Mouse (Mus musculus) cerebellum, adult 9-10 months (tissue): ENCODE measurements around the gene D130043K22Rik.
A peak's percentile ranks its signal among the peaks of the same experiment; 100 is the strongest.
"Not testable (repeated sequence)": the region's sequence is repeated elsewhere in the genome, so short reads cannot be mapped to it uniquely, and the experiment has no call there.

Experiments
- DNase-seq: peaks from one replicate; pipeline ENCODE4 v3.0.0; 2022

D130043K22Rik gene

DNA sequence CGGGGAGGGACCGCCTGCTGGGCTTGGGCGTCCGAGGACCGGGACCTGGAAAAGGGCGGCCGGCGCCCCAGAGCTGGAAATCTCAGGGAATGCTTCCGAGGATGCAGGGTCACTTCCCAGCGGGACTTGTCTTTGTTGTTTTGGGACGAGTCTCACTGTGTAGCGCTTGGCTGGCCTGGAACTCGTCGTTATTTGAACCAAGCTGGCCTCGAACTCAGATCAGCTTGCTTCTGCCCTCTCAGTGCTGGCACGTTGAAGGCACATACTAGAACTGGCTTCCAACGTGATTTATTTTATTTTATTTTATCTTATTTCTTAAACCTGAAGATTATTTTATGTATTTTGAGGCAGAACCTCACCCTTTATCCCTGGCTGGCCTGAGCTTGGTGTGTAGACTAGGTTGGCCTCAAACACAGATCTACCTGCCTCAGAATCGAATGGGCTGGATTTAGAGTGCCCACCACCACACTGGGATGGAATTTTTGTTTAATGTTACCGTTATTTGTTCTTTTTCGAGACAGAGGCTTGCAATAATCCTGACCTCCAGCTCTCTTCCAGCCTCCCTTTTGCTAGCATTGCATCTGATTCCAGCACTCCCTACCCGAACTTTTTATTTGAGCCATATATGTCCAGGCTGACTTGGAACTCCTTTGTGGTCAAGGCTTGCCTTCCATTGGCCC lies 12.7 kb upstream of the D130043K22Rik start:
- DNase-seq: no peak

DNA sequence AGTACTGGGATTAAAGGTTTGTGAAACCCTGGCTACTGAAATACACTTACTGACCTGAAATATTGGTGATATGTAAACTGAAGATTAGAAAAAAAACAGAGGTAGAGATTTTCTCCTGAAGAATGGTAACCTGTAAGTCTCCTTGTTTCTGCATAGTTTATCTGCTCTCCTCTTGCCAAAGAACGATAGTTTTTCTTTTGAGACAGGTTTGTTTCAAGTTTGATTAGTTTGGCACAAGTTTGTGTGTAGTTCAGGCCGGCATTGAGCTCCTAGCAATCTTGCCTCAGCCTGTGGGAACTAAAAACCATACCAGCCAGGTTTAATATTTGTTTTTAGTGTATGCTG lies 12.2 kb upstream of the D130043K22Rik start:
- DNase-seq: no peak

- DNase-seq: not testable (repeated sequence)
Observed at GRCm38 (mm10) chr13:24837765-24838164, 7.2 kb upstream of the D130043K22Rik start.

DNA sequence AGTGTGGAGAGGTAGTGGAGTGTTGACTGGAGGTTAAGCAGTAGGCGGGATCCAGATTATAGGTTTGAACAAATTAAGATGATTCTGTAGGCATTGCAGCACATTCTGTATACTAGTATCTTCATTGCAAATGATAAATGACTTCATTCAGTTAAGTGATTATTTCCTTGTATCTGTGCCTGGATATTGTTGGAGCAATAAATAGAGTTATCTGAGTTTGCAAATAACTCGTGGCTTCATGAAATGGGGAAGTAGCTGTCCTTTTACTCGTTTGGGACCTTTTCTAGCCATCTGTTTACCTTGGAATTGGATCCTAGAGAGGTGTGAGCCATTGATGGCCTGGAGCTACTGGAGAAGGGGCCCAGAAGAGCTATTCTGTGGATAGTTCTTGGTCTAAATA lies 5.1 kb upstream of the D130043K22Rik start:
- no peak for DNase-seq

DNA sequence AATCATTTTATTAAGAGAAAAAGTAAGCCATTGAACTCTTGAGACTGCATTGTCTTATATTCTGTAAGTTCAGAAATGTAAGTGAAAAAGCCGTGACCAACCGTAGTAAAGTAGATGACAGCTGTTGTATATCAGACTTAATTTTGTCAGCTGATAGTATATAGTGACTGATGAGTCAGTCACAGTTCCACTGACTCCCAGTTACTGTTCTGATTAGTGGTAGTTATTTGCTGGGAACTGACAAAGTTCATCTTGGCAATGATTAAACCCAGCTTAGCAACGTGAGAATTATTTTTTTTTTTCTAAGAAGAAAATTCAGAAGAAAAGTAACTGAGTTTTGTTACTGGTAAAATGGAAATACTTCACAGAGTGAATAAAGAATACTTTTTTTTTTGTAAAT lies 3.2 kb upstream of the D130043K22Rik start:
- no peak for DNase-seq

DNA sequence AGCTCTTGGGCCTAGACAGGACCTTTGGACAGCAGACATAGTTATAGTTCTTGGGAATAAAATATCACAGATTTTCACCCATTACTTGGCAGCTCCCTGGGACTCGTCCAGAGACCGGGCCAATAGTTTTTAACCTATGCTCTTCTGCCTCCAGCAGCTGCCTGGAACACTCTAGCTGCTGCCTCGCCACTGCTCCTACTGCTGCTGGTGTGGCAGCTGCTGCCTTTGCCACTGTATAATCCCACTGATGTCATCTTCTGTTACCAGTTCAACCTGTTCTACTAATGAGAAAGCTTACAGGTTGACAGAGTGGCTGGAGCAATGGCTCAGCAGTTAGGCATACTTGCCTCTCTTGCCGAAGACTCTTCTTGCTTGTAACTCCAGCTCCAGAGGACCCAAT lies 4.4 kb downstream of the D130043K22Rik start:
- DNase-seq: no peak

- no peak for DNase-seq
Observed at GRCm38 (mm10) chr13:24851989-24852388, 7.1 kb downstream of the D130043K22Rik start.

- DNase-seq: no peak
Observed at GRCm38 (mm10) chr13:24852570-24852969, 7.6 kb downstream of the D130043K22Rik start.

GRCm38 (mm10) chr13:24859115-24859514 lies 14.2 kb downstream of the D130043K22Rik start:
- DNase-seq: no peak

GRCm38 (mm10) chr13:24861084-24861483 lies 16.1 kb downstream of the D130043K22Rik start:
- no peak for DNase-seq

- DNase-seq: no peak
Observed at GRCm38 (mm10) chr13:24862021-24862420, 17.1 kb downstream of the D130043K22Rik start.

GRCm38 (mm10) chr13:24862520-24862919 lies 17.6 kb downstream of the D130043K22Rik start:
- peak; percentile 67 for DNase-seq

- no peak for DNase-seq
Observed at GRCm38 (mm10) chr13:24866430-24867402, 21.8 kb downstream of the D130043K22Rik start.

- DNase-seq: no peak
Observed at GRCm38 (mm10) chr13:24867789-24868188, 22.9 kb downstream of the D130043K22Rik start.

- DNase-seq: no peak
Observed at GRCm38 (mm10) chr13:24868233-24868632, 23.3 kb downstream of the D130043K22Rik start.

DNA sequence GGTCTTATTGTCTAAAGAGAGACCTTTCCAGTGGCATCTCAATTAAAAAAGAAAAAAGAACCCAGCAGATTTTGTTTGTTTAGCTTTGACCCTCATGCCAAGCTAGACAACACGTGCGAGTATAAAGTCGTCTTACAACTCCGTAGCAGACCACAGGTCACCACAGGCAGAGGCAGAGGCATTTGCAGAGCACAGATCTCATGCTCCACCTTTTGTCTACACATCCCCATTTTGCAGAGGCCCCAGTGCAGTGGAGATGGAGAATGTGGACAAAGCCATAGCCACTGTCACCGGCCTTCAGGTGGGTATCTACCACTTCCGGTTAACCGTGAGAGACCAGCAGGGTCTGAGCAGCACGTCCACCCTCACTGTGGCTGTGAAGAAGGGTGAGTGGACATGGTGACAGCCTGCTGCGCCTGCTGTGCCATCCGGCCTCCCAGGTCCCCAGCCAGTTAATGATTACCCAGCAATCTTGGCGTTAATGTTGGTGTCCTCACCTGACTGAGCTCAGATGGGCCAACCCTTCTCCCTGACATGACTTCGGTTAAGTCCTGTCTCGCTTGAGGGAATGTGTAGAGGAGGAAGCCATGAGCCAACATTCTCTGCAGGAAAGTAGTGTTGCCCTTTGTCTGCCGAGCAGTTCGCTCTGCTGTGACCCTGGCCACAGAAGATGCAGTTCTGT lies 34.6 kb downstream of the D130043K22Rik start:
- no peak for DNase-seq

GRCm38 (mm10) chr13:24880208-24880607 lies 35.3 kb downstream of the D130043K22Rik start:
- DNase-seq: no peak

DNA sequence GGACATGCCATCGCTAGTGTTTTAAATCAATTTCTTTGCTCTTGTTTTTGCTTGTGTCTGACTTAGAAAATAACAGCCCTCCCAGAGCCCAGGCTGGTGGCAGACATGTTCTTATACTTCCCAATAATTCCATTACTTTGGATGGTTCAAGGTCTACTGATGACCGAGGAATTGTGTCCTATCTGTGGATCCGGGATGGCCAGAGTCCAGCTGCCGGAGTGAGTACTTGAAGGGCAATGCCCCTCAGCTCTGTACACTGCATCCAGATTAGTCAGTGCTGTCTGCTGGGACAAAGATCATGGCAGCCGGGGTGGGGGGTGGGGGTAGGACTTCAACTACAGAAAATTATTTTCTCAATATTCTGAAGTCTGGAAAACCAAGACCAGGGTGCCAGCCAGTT lies 35.8 kb downstream of the D130043K22Rik start:
- DNase-seq: no peak

- no peak for DNase-seq
Observed at GRCm38 (mm10) chr13:24882411-24882810, 37.5 kb downstream of the D130043K22Rik start.

- no peak for DNase-seq
Observed at GRCm38 (mm10) chr13:24889554-24889953, 44.6 kb downstream of the D130043K22Rik start.

DNA sequence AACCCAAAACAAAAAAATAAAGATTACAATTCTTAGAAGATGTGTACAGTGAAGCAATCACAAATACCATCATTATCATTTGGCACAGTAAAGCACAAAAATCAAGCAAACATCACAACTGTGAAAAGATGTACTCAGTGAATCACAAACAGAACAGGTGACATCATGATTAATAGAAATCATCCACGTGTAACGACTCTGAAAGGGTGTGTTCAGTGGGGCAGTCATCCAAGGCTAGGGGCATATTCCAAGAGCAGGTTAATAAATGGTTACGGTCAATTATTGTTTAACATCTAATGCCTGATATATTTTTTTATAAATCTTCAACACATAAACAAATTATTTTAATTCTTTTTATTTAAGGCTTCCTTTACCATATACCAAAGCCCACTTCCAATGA lies 47.6 kb downstream of the D130043K22Rik start:
- DNase-seq: no peak

DNA sequence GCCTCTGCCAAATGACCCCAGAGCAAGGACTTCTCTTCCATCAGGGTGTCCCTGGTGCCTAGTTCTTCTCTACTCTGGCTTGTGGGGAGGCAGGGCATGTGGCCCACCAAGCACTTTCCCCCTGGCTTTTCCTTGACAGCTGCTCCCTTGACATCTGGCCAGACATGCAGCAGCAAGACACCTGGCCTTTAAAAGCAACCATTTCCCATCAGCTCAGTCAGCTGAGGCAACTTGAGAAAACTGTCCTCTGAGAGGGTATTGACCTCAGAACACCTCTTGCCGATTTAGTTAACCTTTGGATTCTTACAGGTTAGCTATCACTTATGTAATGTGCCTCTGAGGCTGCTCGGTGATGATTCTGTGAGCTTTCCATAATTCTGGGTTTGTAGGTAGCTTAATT lies 48.9 kb downstream of the D130043K22Rik start:
- DNase-seq: no peak

DNA sequence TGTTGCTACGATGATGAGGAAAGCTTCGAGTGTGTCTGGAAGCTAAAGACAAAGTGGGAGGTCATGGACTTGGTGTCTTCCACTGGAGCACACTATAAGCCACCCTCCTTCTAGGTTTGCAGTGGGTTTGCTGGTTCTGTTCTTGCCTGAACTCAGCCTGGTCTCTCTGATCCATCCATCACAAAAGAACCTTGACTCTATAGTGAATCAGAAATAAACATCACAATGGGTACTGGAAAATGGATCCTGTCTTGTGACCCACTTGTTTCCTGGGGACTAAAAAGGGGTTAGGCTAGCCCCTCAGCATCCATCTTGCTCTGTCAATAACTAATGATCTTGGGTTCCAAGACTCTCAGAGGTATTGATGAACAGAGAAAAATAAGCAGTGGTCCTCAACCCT lies 57.0 kb downstream of the D130043K22Rik start:
- DNase-seq: no peak

- no peak for DNase-seq
Observed at GRCm38 (mm10) chr13:24903412-24903811, 58.5 kb downstream of the D130043K22Rik start.
